Mouse (Mus musculus) MEL (cell line): ENCODE measurements around the gene Rexo4. TPM values are rescaled to one million over a fixed set of nuclear protein-coding genes. Genes with fewer than 3 reads are reported as not detected.

Source experiments
- DNase-seq: peaks from one replicate; pipeline ENCODE4 v3.0.0; 2011; ENCODE audit warnings: low read depth, low spot score
- H3K27ac ChIP-seq: 2 replicates; pipeline ENCODE4 v1.5.1; 2012; ENCODE audit warnings: low read depth, mild to moderate bottlenecking, control low read depth, low read length, moderate library complexity; ENCODE audit not compliant: control insufficient read depth
- H3K27me3 ChIP-seq, 2 experiments: fragments of 150-350 bp in 1 of 2; sonication (generic) in 1 of 2; 2 replicates each; pipeline ENCODE4 v1.6.1; 2012; ENCODE audit warnings: low read length in 2 of 2, mild to moderate bottlenecking in 2 of 2, improper control_type of control experiment in 1 of 2, moderate library complexity in 1 of 2; ENCODE audit not compliant: insufficient read depth in 2 of 2, control insufficient read depth in 1 of 2
- H3K36me3 ChIP-seq, 2 experiments: 2 replicates each; pipeline ENCODE4 v1.6.1; 2012 to 2014; ENCODE audit warnings: low read length in 2 of 2, improper control_type of control experiment in 1 of 2, inconsistent platforms in 1 of 2, mild to moderate bottlenecking in 1 of 2; ENCODE audit not compliant: insufficient read depth in 2 of 2, control insufficient read depth in 1 of 2
- H3K4me1 ChIP-seq, 2 experiments: fragments of 150-350 bp in 1 of 2; sonication (generic) in 1 of 2; 2 replicates each; pipeline ENCODE4 v1.6.1; 2012; ENCODE audit warnings: low read length in 2 of 2, improper control_type of control experiment in 1 of 2, mild to moderate bottlenecking in 1 of 2; ENCODE audit not compliant: insufficient read depth in 2 of 2, control insufficient read depth in 1 of 2
- H3K4me3 ChIP-seq, 2 experiments: fragments of 150-350 bp in 1 of 2; sonication (generic) in 1 of 2; 2 replicates each; pipeline ENCODE4 v1.5.1; 2012; ENCODE audit warnings: low read depth in 2 of 2, low read length in 2 of 2, mild to moderate bottlenecking in 2 of 2, moderate library complexity in 2 of 2, control low read depth in 1 of 2, improper control_type of control experiment in 1 of 2; ENCODE audit not compliant: control insufficient read depth in 1 of 2, insufficient read depth in 1 of 2
- H3K79me2 ChIP-seq: 2 replicates; pipeline ENCODE4 v1.6.1; 2012; ENCODE audit warnings: mild to moderate bottlenecking, low read length, moderate library complexity; ENCODE audit not compliant: control insufficient read depth, poor library complexity, insufficient read depth
- H3K9ac ChIP-seq: 2 replicates; pipeline ENCODE4 v1.6.1; 2012; ENCODE audit warnings: low read depth, mild to moderate bottlenecking, control low read depth, low read length, moderate library complexity; ENCODE audit not compliant: control insufficient read depth, poor library complexity, severe bottlenecking
- H3K9me3 ChIP-seq: fragments of 150-350 bp; sonication (generic); replicated peaks from 2 replicates; pipeline ENCODE4 v1.6.1; 2012; ENCODE audit warnings: mild to moderate bottlenecking, low read length, improper control_type of control experiment, moderate library complexity; ENCODE audit not compliant: insufficient read depth
- CHD2 ChIP-seq: IDR thresholded peaks from 2 replicates; pipeline ENCODE4 v1.6.1; 2011; ENCODE audit warnings: low read length, improper control_type of control experiment
- CTCF ChIP-seq, 3 experiments: IDR thresholded peaks in 2 of 3; conservative IDR thresholded peaks in 1 of 3; 2 replicates each; pipeline ENCODE4 v1.5.1; 2011 to 2012; ENCODE audit warnings: low read length in 3 of 3, low read depth in 2 of 3, mild to moderate bottlenecking in 2 of 3, improper control_type of control experiment in 1 of 3, inconsistent platforms in 1 of 3, mixed read lengths in 1 of 3, moderate library complexity in 1 of 3; ENCODE audit not compliant: control insufficient read depth in 1 of 3, insufficient read depth in 1 of 3, poor library complexity in 1 of 3, severe bottlenecking in 1 of 3
- E2F4 ChIP-seq: IDR thresholded peaks from 2 replicates; pipeline ENCODE4 v1.6.1; 2011; ENCODE audit warnings: low read depth, low read length, improper control_type of control experiment, borderline replicate concordance
- ELF1 ChIP-seq: IDR thresholded peaks from 2 replicates; pipeline ENCODE4 v1.6.1; 2014; ENCODE audit warnings: low read depth, mild to moderate bottlenecking, inconsistent platforms, low read length, improper control_type of control experiment, moderate library complexity
- GABPA ChIP-seq: IDR thresholded peaks from 2 replicates; pipeline ENCODE4 v1.6.1; 2012; ENCODE audit warnings: low read depth, mild to moderate bottlenecking, inconsistent platforms, low read length, improper control_type of control experiment, moderate library complexity
- GATA1 ChIP-seq: IDR thresholded peaks from 2 replicates; pipeline ENCODE4 v1.6.1; 2011; ENCODE audit warnings: low read depth, low read length, improper control_type of control experiment
- HCFC1 ChIP-seq: IDR thresholded peaks from 2 replicates; pipeline ENCODE4 v1.6.1; 2012; ENCODE audit warnings: low read depth, mild to moderate bottlenecking, inconsistent platforms, low read length, improper control_type of control experiment, moderate library complexity
- JUND ChIP-seq: IDR thresholded peaks from 2 replicates; pipeline ENCODE4 v1.6.1; 2011; ENCODE audit warnings: low read depth, mild to moderate bottlenecking, improper control_type of control experiment, low read length
- KAT2A ChIP-seq: conservative IDR thresholded peaks from 2 replicates; pipeline ENCODE4 v1.6.1; 2012; ENCODE audit warnings: low read depth, low read length, improper control_type of control experiment, inconsistent platforms
- MAFK ChIP-seq: IDR thresholded peaks from 2 replicates; pipeline ENCODE4 v1.6.1; 2011; ENCODE audit warnings: low read depth, mild to moderate bottlenecking, low read length, improper control_type of control experiment, borderline replicate concordance
- MAZ ChIP-seq: IDR thresholded peaks from 2 replicates; pipeline ENCODE4 v1.6.1; 2012; ENCODE audit warnings: low read depth, mild to moderate bottlenecking, inconsistent platforms, low read length, improper control_type of control experiment
- MXI1 ChIP-seq: IDR thresholded peaks from 2 replicates; pipeline ENCODE4 v1.6.1; 2011; ENCODE audit warnings: mild to moderate bottlenecking, low read depth, low read length, improper control_type of control experiment
- MYB ChIP-seq: IDR thresholded peaks from 2 replicates; pipeline ENCODE4 v1.6.1; 2011; ENCODE audit warnings: mild to moderate bottlenecking, low read depth, low read length, improper control_type of control experiment
- MYC ChIP-seq: IDR thresholded peaks from 2 replicates; pipeline ENCODE4 v1.6.1; 2011; ENCODE audit warnings: low read depth, mild to moderate bottlenecking, low read length, improper control_type of control experiment, moderate library complexity
- NELFE ChIP-seq: IDR thresholded peaks from 2 replicates; pipeline ENCODE4 v1.6.1; 2011; ENCODE audit warnings: low read depth, low read length, improper control_type of control experiment
- NRF1 ChIP-seq: IDR thresholded peaks from 2 replicates; pipeline ENCODE4 v1.6.1; 2014; ENCODE audit warnings: low read depth, mild to moderate bottlenecking, inconsistent platforms, low read length, improper control_type of control experiment, moderate library complexity; ENCODE audit not compliant: poor library complexity, insufficient read depth, severe bottlenecking
- POLR2AphosphoS2 ChIP-seq: IDR thresholded peaks from 2 replicates; pipeline ENCODE4 v1.6.1; 2011; ENCODE audit warnings: low read length, improper control_type of control experiment
- POLR2AphosphoS5 ChIP-seq: IDR thresholded peaks from 2 replicates; pipeline ENCODE4 v1.6.1; 2012; ENCODE audit warnings: low read depth, borderline replicate concordance, mild to moderate bottlenecking, inconsistent platforms, low read length, moderate library complexity, mixed read lengths
- RAD21 ChIP-seq: IDR thresholded peaks from 2 replicates; pipeline ENCODE4 v1.6.1; 2011; ENCODE audit warnings: mild to moderate bottlenecking, low read depth, low read length, improper control_type of control experiment
- SIN3A ChIP-seq: IDR thresholded peaks from 2 replicates; pipeline ENCODE4 v1.6.1; 2012; ENCODE audit warnings: low read length, improper control_type of control experiment, inconsistent platforms
- SMC3 ChIP-seq: IDR thresholded peaks from 2 replicates; pipeline ENCODE4 v1.6.1; 2011; ENCODE audit warnings: low read depth, low read length, improper control_type of control experiment
- TAL1 ChIP-seq: IDR thresholded peaks from 2 replicates; pipeline ENCODE4 v1.6.1; 2012; ENCODE audit warnings: mild to moderate bottlenecking, inconsistent platforms, low read length, moderate library complexity, mixed read lengths
- TCF12 ChIP-seq: IDR thresholded peaks from 2 replicates; pipeline ENCODE4 v1.6.1; 2014; ENCODE audit warnings: low read depth, mild to moderate bottlenecking, inconsistent platforms, low read length, improper control_type of control experiment, moderate library complexity
- USF1 ChIP-seq: IDR thresholded peaks from 2 replicates; pipeline ENCODE4 v1.6.1; 2014; ENCODE audit warnings: low read depth, mild to moderate bottlenecking, inconsistent platforms, low read length, improper control_type of control experiment, moderate library complexity
- USF2 ChIP-seq, 2 experiments: IDR thresholded peaks; 2 replicates each; pipeline ENCODE4 v1.6.1; 2011 to 2012; ENCODE audit warnings: improper control_type of control experiment in 2 of 2, low read length in 2 of 2, borderline replicate concordance in 1 of 2, inconsistent platforms in 1 of 2, low read depth in 1 of 2, mild to moderate bottlenecking in 1 of 2; ENCODE audit not compliant: insufficient read depth in 1 of 2
- ZC3H11A ChIP-seq: IDR thresholded peaks from 2 replicates; pipeline ENCODE4 v1.6.1; 2012; ENCODE audit warnings: low read depth, mild to moderate bottlenecking, inconsistent platforms, low read length, improper control_type of control experiment
- polyA plus RNA-seq, 2 experiments: library from polyadenylated mRNA; stranded (reverse) in 1 of 2; unstranded in 1 of 2; fragments of >175 nt in 1 of 2; fragments of >200 nt in 1 of 2; gene quantifications; 2 replicates each; pipeline versions ENCODE4 v1.2.1 to v1.2.4; 2012; ENCODE audit warnings: low replicate concordance in 2 of 2, low read depth in 1 of 2; ENCODE audit not compliant: insufficient read length in 2 of 2, insufficient read depth in 1 of 2, missing spikeins in 1 of 2
- total RNA-seq: library from RNA; depleted of rRNA; stranded (reverse); fragments of 300-350 nt; gene quantifications from 2 replicates; pipeline ENCODE4 v1.2.3, GENCODE M21; 2012

Rexo4 gene
- total and polyA plus RNA-seq, 3 experiments, result 52.4 to 66.6 TPM; not detected in 1

GRCm38 (mm10) chr2:26932473-26933303, 31.5 kb downstream of the Rexo4 start:
- Histone ChIP-seq H3K9ac (peak overlapping the region; percentile 94), H3K4me1 (peaks cover 19 to 46% of the 10 kb centered on the region in 2 experiments), H3K79me2 (peaks cover 53% of the 10 kb centered on the region), H3K4me3 (peak overlapping the region; percentile 73 to 99), H3K36me3 (peaks cover 5 to 38% of the 10 kb centered on the region in 2 experiments; a peak in 3 of 4 replicates), H3K27ac (peak overlapping the region; percentile 56), H3K9me3 (no peaks in the 10 kb centered on the region), H3K27me3 (no peaks in the 10 kb centered on the region)
- DNase-seq, result peak; percentile 59
- TF ChIP-seq MXI1 (peak; percentile 37; the same call in 1 of the 2 replicates), JUND (no peak), NRF1 (0 out of 2 replicates have a peak, but pooled peaks have one; percentile 16), SIN3A (0 out of 2 replicates have a peak, but pooled peaks have one; percentile 54)

GRCm38 (mm10) chr2:26930390-26930789, 33.8 kb downstream of the Rexo4 start:
- Histone ChIP-seq H3K4me3 (no peak overlapping the region), H3K4me1 (peaks cover 14 to 38% of the 10 kb centered on the region in 2 experiments), H3K27ac (peak overlapping the region; percentile 11; the same call in 1 of the 2 replicates), H3K9ac (no peak overlapping the region), H3K79me2 (peaks cover 57% of the 10 kb centered on the region)
- TF ChIP-seq ELF1 (no peak), MAFK (no peak), MXI1 (no peak), JUND (peak; percentile 74; the same call in 1 of the 2 replicates), MYB (no peak), GABPA (no peak), CTCF (IDR thresholded peaks at IDR 0.05 in 2 of 3, conservative IDR thresholded peaks at IDR 0.05 in 1 of 3; ENCODE audit: control insufficient read depth in 1 of 3, insufficient read depth in 1 of 3, low read depth in 2 of 3, low read length in 3 of 3, poor library complexity in 1 of 3, severe bottlenecking in 1 of 3) (peak; percentile 57 to 84 (median 78)), E2F4 (no peak), SIN3A (peak; percentile 53), RAD21 (peak; percentile 66), GATA1 (no peak), NELFE (no peak), HCFC1 (no peak), SMC3 (peak; percentile 65), POLR2AphosphoS2 (no peak), CHD2 (no peak), TAL1 (no peak), TCF12 (0 out of 2 replicates have a peak, but pooled peaks have one; percentile 9), USF1 (no peak), MAZ (no peak), ZC3H11A (0 out of 2 replicates have a peak, but pooled peaks have one; percentile 46), POLR2AphosphoS5 (no peak), USF2 (IDR thresholded peaks at IDR 0.05; ENCODE audit: borderline replicate concordance in 1 of 2, insufficient read depth in 1 of 2, low read depth in 1 of 2, low read length in 2 of 2) (no peak), MYC (no peak), KAT2A (no peak)
- TF ChIP-seq, all 39 proteins: peak for 7
- DNase-seq, result peak; percentile 88
- Histone ChIP-seq H3K36me3 (peaks cover 8 to 31% of the 10 kb centered on the region in 2 experiments; a peak in 3 of 4 replicates), H3K9me3 (no peaks in the 10 kb centered on the region), H3K27me3 (no peaks in the 10 kb centered on the region)
